Mouse (Mus musculus) bone marrow macrophage, adult 2 months (primary cell): ENCODE data around the gene Vax2. TPM values are rescaled to one million over a fixed set of nuclear protein-coding genes. Genes with fewer than 3 reads are reported as not detected.

Experiments used
- H3K27ac ChIP-seq: 2 replicates; pipeline ENCODE4 v1.5.1; 2012; ENCODE audit warnings: low read depth, low read length; ENCODE audit not compliant: insufficient read depth
- H3K4me1 ChIP-seq: 2 replicates; pipeline ENCODE4 v1.6.1; 2012; ENCODE audit warnings: low read length; ENCODE audit not compliant: control insufficient read depth, insufficient read depth
- H3K4me3 ChIP-seq: 2 replicates; pipeline ENCODE4 v1.5.1; 2012; ENCODE audit warnings: mild to moderate bottlenecking, low read length, moderate library complexity; ENCODE audit not compliant: insufficient read depth
- CTCF ChIP-seq: IDR thresholded peaks from 2 replicates; pipeline ENCODE4 v1.5.1; 2012; ENCODE audit warnings: low read depth, mild to moderate bottlenecking, low read length, moderate library complexity
- POLR2A ChIP-seq: IDR thresholded peaks from 2 replicates; pipeline ENCODE4 v1.6.1; 2012; ENCODE audit warnings: mild to moderate bottlenecking, low read depth, low read length, borderline replicate concordance
- polyA plus RNA-seq: library from polyadenylated mRNA; stranded (reverse); fragments of >200 nt; gene quantifications from 2 replicates; pipeline ENCODE4 v1.2.4, GENCODE M21; 2012; ENCODE audit not compliant: missing spikeins, insufficient read depth, insufficient read length

The Vax2 gene
- polyA plus RNA-seq, 1 experiment, result not detected

- Histone ChIP-seq H3K4me3 (no peak overlapping the region), H3K4me1 (no peaks in the 10 kb centered on the region), H3K27ac (no peak overlapping the region)
- TF ChIP-seq POLR2A, result no peak
- peak; percentile 69 for TF ChIP-seq CTCF
Measured at GRCm38 (mm10) chr6:83728488-83728887, 17.4 kb downstream of the Vax2 start.

GRCm38 (mm10) chr6:83729350-83729970 lies 18.4 kb downstream of the Vax2 start:
- Histone ChIP-seq H3K4me1 (no peaks in the 10 kb centered on the region), H3K4me3 (no peak overlapping the region), H3K27ac (no peak overlapping the region)
- TF ChIP-seq POLR2A, result no peak
- no peak for TF ChIP-seq CTCF

- Histone ChIP-seq H3K4me1 (no peaks in the 10 kb centered on the region), H3K27ac (no peak overlapping the region), H3K4me3 (no peak overlapping the region)
- TF ChIP-seq POLR2A, result no peak
- TF ChIP-seq CTCF, result peak; percentile 73
Measured at GRCm38 (mm10) chr6:83731128-83731527, 20.1 kb downstream of the Vax2 start.

GRCm38 (mm10) chr6:83737311-83737710 lies 26.2 kb downstream of the Vax2 start:
- no peaks in the 10 kb centered on the region for H3K4me1 ChIP-seq

GRCm38 (mm10) chr6:83738596-83738995 lies 27.5 kb downstream of the Vax2 start:
- Histone ChIP-seq H3K27ac (no peak overlapping the region), H3K4me1 (no peaks in the 10 kb centered on the region), H3K4me3 (no peak overlapping the region)
- TF ChIP-seq POLR2A, result no peak
- no peak for TF ChIP-seq CTCF

More at GRCm38 (mm10) chr6:83737311-83737710, 26.2 kb downstream of the Vax2 start:
- Histone ChIP-seq H3K27ac (no peak overlapping the region), H3K4me3 (no peak overlapping the region)
- TF ChIP-seq POLR2A, result no peak
- no peak for TF ChIP-seq CTCF

GRCm38 (mm10) chr6:83742761-83743160 lies 31.7 kb downstream of the Vax2 start, which contains the start of gene Atp6v1b1:
Atp6v1b1 (plus strand) TSS chr6:83742990.
- H3K27ac ChIP-seq, result no peak within 1 kb of the TSS
- no peak for TF ChIP-seq POLR2A
- no peak for TF ChIP-seq CTCF
- no peaks in the 10 kb centered on the region for H3K4me1 ChIP-seq
- no peak within 1 kb of the TSS for H3K4me3 ChIP-seq

- no peak overlapping the region for H3K4me3 ChIP-seq
- H3K27ac ChIP-seq, result no peak overlapping the region
- TF ChIP-seq POLR2A (no peak), CTCF (no peak)
- no peaks in the 10 kb centered on the region for H3K4me1 ChIP-seq
Measured at GRCm38 (mm10) chr6:83743212-83743611, 32.1 kb downstream of the Vax2 start.

- Histone ChIP-seq H3K4me1 (no peaks in the 10 kb centered on the region), H3K27ac (no peak overlapping the region), H3K4me3 (no peak overlapping the region)
- TF ChIP-seq POLR2A (no peak), CTCF (no peak)
Measured at GRCm38 (mm10) chr6:83744126-83744525, 33.1 kb downstream of the Vax2 start.

GRCm38 (mm10) chr6:83744557-83744956 lies 33.5 kb downstream of the Vax2 start:
- TF ChIP-seq CTCF (no peak), POLR2A (no peak)
- Histone ChIP-seq H3K4me3 (no peak overlapping the region), H3K4me1 (no peaks in the 10 kb centered on the region), H3K27ac (no peak overlapping the region)

GRCm38 (mm10) chr6:83745466-83745865 lies 34.4 kb downstream of the Vax2 start:
- no peak overlapping the region for H3K27ac ChIP-seq
- no peaks in the 10 kb centered on the region for H3K4me1 ChIP-seq
- H3K4me3 ChIP-seq, result no peak overlapping the region
- TF ChIP-seq CTCF, result no peak
- TF ChIP-seq POLR2A, result no peak

- no peaks in the 10 kb centered on the region for H3K4me1 ChIP-seq
- TF ChIP-seq POLR2A (no peak), CTCF (no peak)
- H3K27ac ChIP-seq, result no peak overlapping the region
- H3K4me3 ChIP-seq, result no peak overlapping the region
Measured at GRCm38 (mm10) chr6:83749286-83749685, 38.2 kb downstream of the Vax2 start.
